15 mouse cellular contexts compared by ENCODE assay signal in genomic region chr17:47689894-47690293, GRCm38 (mm10). TPM values are rescaled to one million over a fixed set of nuclear protein-coding genes. Genes with fewer than 3 reads are reported as not detected.
DNase-seq lines count a peak whose midpoint lies in the region; ATAC-seq and TF ChIP-seq lines count a peak whose summit lies in the region.
"Had no signal": no experiment of that assay in that cellular context is flagged by ENCODE, and none has a peak within 500 bp of the region (broad histone marks: within the 10 kb centered on the region; RNA-seq: fewer than 3 reads in every experiment).

No protein-coding gene starts in this region.

- no peak for TF ChIP-seq CTCF in embryonic fibroblast, embryonic 13.5 days (IDR thresholded peaks at IDR 0.05; ENCODE audit: borderline replicate concordance, insufficient read depth, low read length)

- no peak for ATAC-seq in kidney, embryonic 16.5 days (ENCODE audit: low FRiP score, low TSS enrichment)
- ATAC-seq in hindbrain, embryonic 12.5 days (ENCODE audit: low FRiP score) = no peak
- ATAC-seq in midbrain, embryonic 14.5 days (ENCODE audit: low FRiP score, low TSS enrichment) = no peak
- no peak for ATAC-seq in megakaryocyte, adult 5-6 weeks (ENCODE audit: poor library complexity, severe bottlenecking)

- H3K36me3 ChIP-seq in kidney, embryonic 16.5 days (ENCODE audit: insufficient read depth, low read length) = peaks cover 11% of the 10 kb centered on the region; the same call in 1 of the 2 replicates
- peaks cover 15% of the 10 kb centered on the region; the same call in 1 of the 2 replicates for H3K36me3 ChIP-seq in hindbrain, embryonic 12.5 days
- H3K36me3 ChIP-seq in midbrain, embryonic 14.5 days (ENCODE audit: control insufficient read depth, insufficient read depth, low read length) = peaks cover 16% of the 10 kb centered on the region

- no peaks in the 10 kb centered on the region for H3K9me3 ChIP-seq in kidney, embryonic 16.5 days (ENCODE audit: low read length)
- H3K9me3 ChIP-seq in hindbrain, embryonic 12.5 days (replicated peaks) = no peaks in the 10 kb centered on the region
- no peaks in the 10 kb centered on the region for H3K9me3 ChIP-seq in midbrain, embryonic 14.5 days (ENCODE audit: control insufficient read depth, low read length)
- H3K9me3 ChIP-seq: G1E had no signal

- TF ChIP-seq POLR2A in embryonic fibroblast, embryonic 13.5 days (IDR thresholded peaks at IDR 0.05; ENCODE audit: low read depth, low read length) = no peak

- peak overlapping the region; percentile 83; the same call in 1 of the 2 replicates for H3K4me2 ChIP-seq in kidney, embryonic 16.5 days (replicated peaks; ENCODE audit: low read depth, low read length)
- peak overlapping the region; percentile 96 for H3K4me2 ChIP-seq in hindbrain, embryonic 12.5 days (replicated peaks)
- H3K4me2 ChIP-seq in midbrain, embryonic 14.5 days (ENCODE audit: low read length) = peak overlapping the region; percentile 84

- no peaks in the 10 kb centered on the region for H3K27me3 ChIP-seq in kidney, embryonic 16.5 days (ENCODE audit: insufficient read depth, low read length)
- H3K27me3 ChIP-seq in hindbrain, embryonic 12.5 days = peaks cover 7% of the 10 kb centered on the region; the same call in 1 of the 2 replicates
- H3K27me3 ChIP-seq in midbrain, embryonic 14.5 days (ENCODE audit: control insufficient read depth, insufficient read depth, low read length) = no peaks in the 10 kb centered on the region

- DNase-seq in kidney, adult 8-10 months = no peak
- DNase-seq in midbrain, embryonic 14.5 days = no peak
- no peak for DNase-seq in lung, postnatal 4 days
- no peak for DNase-seq in gastrocnemius, postnatal 10 days
- DNase-seq: adrenal gland, adult 8-10 months; gastrocnemius, postnatal 14 days; kidney, adult 2 months had no signal

- WGBS in kidney, embryonic 16.5 days = 82% methylated on average over 8 of the region's 8 CpGs
- 78% methylated on average over 5 of the region's 8 CpGs for WGBS in hindbrain, embryonic 12.5 days
- WGBS in midbrain, embryonic 14.5 days = 86% methylated on average over 8 of the region's 8 CpGs

- H3K9ac ChIP-seq in kidney, embryonic 16.5 days (replicated peaks; ENCODE audit: low read length) = no peak overlapping the region
- no peak overlapping the region for H3K9ac ChIP-seq in hindbrain, embryonic 12.5 days
- no peak overlapping the region for H3K9ac ChIP-seq in midbrain, embryonic 14.5 days (replicated peaks; ENCODE audit: low read length)

- no peak overlapping the region for H3K27ac ChIP-seq in kidney, embryonic 16.5 days (ENCODE audit: low read length)
- H3K27ac ChIP-seq in embryonic fibroblast, embryonic 13.5 days (ENCODE audit: insufficient read depth, low read length) = no peak overlapping the region
- no peak overlapping the region for H3K27ac ChIP-seq in hindbrain, embryonic 12.5 days
- no peak overlapping the region for H3K27ac ChIP-seq in midbrain, embryonic 14.5 days (replicated peaks; ENCODE audit: low read depth, low read length)
- H3K27ac ChIP-seq: liver, embryonic 14.5 days had no signal

- peak overlapping the region; percentile 75 for H3K4me3 ChIP-seq in kidney, embryonic 16.5 days (ENCODE audit: low read length)
- 0 out of 2 replicates have a peak overlapping the region, but pooled peaks have one; percentile 66 for H3K4me3 ChIP-seq in embryonic fibroblast, embryonic 13.5 days (ENCODE audit: insufficient read depth, low read length)
- H3K4me3 ChIP-seq in hindbrain, embryonic 12.5 days = no peak overlapping the region
- H3K4me3 ChIP-seq in midbrain, embryonic 14.5 days (replicated peaks; ENCODE audit: low read depth, low read length) = peak overlapping the region; percentile 63; the same call in 1 of the 2 replicates

- H3K4me1 ChIP-seq in kidney, embryonic 16.5 days (ENCODE audit: insufficient read depth, low read length) = peaks cover 26% of the 10 kb centered on the region
- peaks cover 8% of the 10 kb centered on the region for H3K4me1 ChIP-seq in embryonic fibroblast, embryonic 13.5 days (ENCODE audit: control insufficient read depth, insufficient read depth, low read length)
- H3K4me1 ChIP-seq in hindbrain, embryonic 12.5 days = peaks cover 25% of the 10 kb centered on the region
- H3K4me1 ChIP-seq in midbrain, embryonic 14.5 days (ENCODE audit: control insufficient read depth, insufficient read depth, low read length) = peaks cover 18% of the 10 kb centered on the region

RNA-seq across cellular contexts. Expression of gene Frs3, which starts 1.1 kb away (rescaled TPM):
- 6.6 and 7.3 TPM in 2 replicates for polyA plus RNA-seq in kidney, embryonic 16.5 days (2015; fragmentation: Nextera tagmentation; extraction: Ambion mirVana)
- polyA plus RNA-seq in embryonic fibroblast, embryonic 13.5 days (2011; ENCODE audit: insufficient read length, low read depth, missing spikeins) = 2.5 and 2.7 TPM in 2 replicates
- polyA plus RNA-seq in hindbrain, embryonic 12.5 days (2016; fragmentation: Nextera tagmentation; extraction: Ambion mirVana) = 18.7 and 18.9 TPM in 2 replicates
- polyA plus RNA-seq in midbrain, embryonic 14.5 days (2014; fragmentation: Nextera tagmentation; extraction: Ambion mirVana) = 32.3 and 33.2 TPM in 2 replicates
- total RNA-seq in megakaryocyte, adult 5-6 weeks (2015) = 0.71 TPM in 1 of 2 replicates, not detected in the other
- 0.12 and 0.15 TPM in 2 replicates for total RNA-seq in megakaryocyte, adult 5-6 weeks (2017)
- total RNA-seq in gastrocnemius, postnatal 10 days (2021) = 1 to 10 TPM; 3.5 to 3.9 TPM

RNA-seq across cellular contexts. Expression of gene Tomm6, which starts 1.7 kb away (rescaled TPM):
- polyA plus RNA-seq in kidney, embryonic 16.5 days (2015; fragmentation: Nextera tagmentation; extraction: Ambion mirVana) = 318 and 344 TPM in 2 replicates
- polyA plus RNA-seq in embryonic fibroblast, embryonic 13.5 days (2011; ENCODE audit: insufficient read length, low read depth, missing spikeins) = 150 and 175 TPM in 2 replicates
- 320 and 339 TPM in 2 replicates for polyA plus RNA-seq in hindbrain, embryonic 12.5 days (2016; fragmentation: Nextera tagmentation; extraction: Ambion mirVana)
- 298 and 333 TPM in 2 replicates for polyA plus RNA-seq in midbrain, embryonic 14.5 days (2014; fragmentation: Nextera tagmentation; extraction: Ambion mirVana)
- 142 and 150 TPM in 2 replicates for total RNA-seq in megakaryocyte, adult 5-6 weeks (2015)
- total RNA-seq in megakaryocyte, adult 5-6 weeks (2017) = 38.6 and 44.1 TPM in 2 replicates
- 100 to 1,000 TPM; 175 to 181 TPM for total RNA-seq in gastrocnemius, postnatal 10 days (2021)

RNA-seq across cellular contexts. Expression of gene Gm21981, which starts 4.4 kb away (rescaled TPM):
- polyA plus RNA-seq in kidney, embryonic 16.5 days (2015; fragmentation: Nextera tagmentation; extraction: Ambion mirVana) = 0.24 and 0.90 TPM in 2 replicates
- 3.0 and 3.4 TPM in 2 replicates for polyA plus RNA-seq in embryonic fibroblast, embryonic 13.5 days (2011; ENCODE audit: insufficient read length, low read depth, missing spikeins)
- 0.23 and 0.27 TPM in 2 replicates for polyA plus RNA-seq in hindbrain, embryonic 12.5 days (2016; fragmentation: Nextera tagmentation; extraction: Ambion mirVana)
- polyA plus RNA-seq in midbrain, embryonic 14.5 days (2014; fragmentation: Nextera tagmentation; extraction: Ambion mirVana) = 5.4 and 7.2 TPM in 2 replicates
- total RNA-seq in megakaryocyte, adult 5-6 weeks (2015) = not detected in 2 replicates
- not detected in 2 replicates for total RNA-seq in megakaryocyte, adult 5-6 weeks (2017)
- under 1 TPM; 0.68 to 0.88 TPM for total RNA-seq in gastrocnemius, postnatal 10 days (2021)

RNA-seq across cellular contexts. Expression of gene Prickle4, which starts 4.6 kb away (rescaled TPM):
- polyA plus RNA-seq in kidney, embryonic 16.5 days (2015; fragmentation: Nextera tagmentation; extraction: Ambion mirVana) = 0.84 and 1.3 TPM in 2 replicates
- not detected in 2 replicates for polyA plus RNA-seq in embryonic fibroblast, embryonic 13.5 days (2011; ENCODE audit: insufficient read length, low read depth, missing spikeins)
- polyA plus RNA-seq in hindbrain, embryonic 12.5 days (2016; fragmentation: Nextera tagmentation; extraction: Ambion mirVana) = 0.63 and 1.2 TPM in 2 replicates
- polyA plus RNA-seq in midbrain, embryonic 14.5 days (2014; fragmentation: Nextera tagmentation; extraction: Ambion mirVana) = 2.1 TPM in 1 of 2 replicates, not detected in the other
- 0.16 TPM in 1 of 2 replicates, not detected in the other for total RNA-seq in megakaryocyte, adult 5-6 weeks (2015)
- 1.1 TPM in 1 of 2 replicates, not detected in the other for total RNA-seq in megakaryocyte, adult 5-6 weeks (2017)
- under 1 TPM in 1 of 2 experiments, not detected in 1; 0.70 TPM for total RNA-seq in gastrocnemius, postnatal 10 days (2021)
- total RNA-seq: G1E had no signal

RNA-seq across cellular contexts. Expression of gene Pgc, which starts 36.7 kb away (rescaled TPM):
- polyA plus RNA-seq in kidney, embryonic 16.5 days (2015; fragmentation: Nextera tagmentation; extraction: Ambion mirVana) = 0.92 TPM in 1 of 2 replicates, not detected in the other
- polyA plus RNA-seq in embryonic fibroblast, embryonic 13.5 days (2011; ENCODE audit: insufficient read length, low read depth, missing spikeins) = not detected in 2 replicates
- polyA plus RNA-seq in hindbrain, embryonic 12.5 days (2016; fragmentation: Nextera tagmentation; extraction: Ambion mirVana) = not detected in 2 replicates
- not detected in 2 replicates for polyA plus RNA-seq in midbrain, embryonic 14.5 days (2014; fragmentation: Nextera tagmentation; extraction: Ambion mirVana)
- total RNA-seq in megakaryocyte, adult 5-6 weeks (2015) = not detected in 2 replicates
- total RNA-seq in megakaryocyte, adult 5-6 weeks (2017) = not detected in 2 replicates
- total RNA-seq in gastrocnemius, postnatal 10 days (2021) = not detected
- total RNA-seq: adrenal gland, adult 8-10 months; common myeloid progenitor, adult 5-6 weeks; G1E; gastrocnemius, postnatal 14 days had no signal
- polyA plus RNA-seq: G1E; liver, embryonic 14.5 days; neural tube, embryonic 11.5 days had no signal
